Mouse (Mus musculus) frontal cortex, postnatal 36 days (tissue): ENCODE measurements at regions not wholly inside any gene's neighbourhood (a gene's known extent, or its start where the extent isn't known, plus 50 kb on each side); places are given as distances from the start of the nearest gene placed in this dataset.

Source experiments
- DNase-seq, 2 experiments: peaks; one replicate each; pipeline ENCODE4 v3.0.0; 2022; ENCODE audit warnings: low spot score in 2 of 2

- no peak for DNase-seq
Observed at GRCm38 (mm10) chr7:58093523-58093922, 562.4 kb upstream of the Atp10a start.

- DNase-seq = no peak
Observed at GRCm38 (mm10) chr7:58078825-58079224, 569.0 kb upstream of the Gabra5 start.

- DNase-seq = no peak
Observed at GRCm38 (mm10) chr7:58032975-58033374, 523.1 kb upstream of the Gabra5 start.

- DNase-seq = peak; percentile 1 to 23
Observed at GRCm38 (mm10) chr7:58032111-58032510, 522.3 kb upstream of the Gabra5 start.

- DNase-seq = peak; percentile 8 to 68
Observed at GRCm38 (mm10) chr7:57992406-57993223, 482.8 kb upstream of the Gabra5 start.

- DNase-seq = no peak
Observed at GRCm38 (mm10) chr7:57983192-57983591, 473.3 kb upstream of the Gabra5 start.

GRCm38 (mm10) chr7:57966216-57966615 is 456.4 kb upstream of the Gabra5 start:
- DNase-seq = no peak

GRCm38 (mm10) chr7:57958871-57959270 is 449.0 kb upstream of the Gabra5 start:
- DNase-seq = no peak
